Mouse (Mus musculus) liver, embryonic 14.5 days (tissue): Measurements from ENCODE around the gene Ppp1r12a. TPM values are rescaled to one million over a fixed set of nuclear protein-coding genes. Genes with fewer than 3 reads are reported as not detected.

Source experiments
- ATAC-seq: fragments of 200-750 bp; cut with Nextera tagmentation; 2 replicates; pipeline ENCODE4 v1.8.0; 2017; ENCODE audit warnings: moderate number of reproducible peaks, mild to moderate bottlenecking, moderate library complexity; ENCODE audit not compliant: insufficient read depth
- DNase-seq, 3 experiments: peaks; one replicate each; pipeline ENCODE4 v3.0.0-alpha.2; 2012 to 2013; ENCODE audit warnings: low read depth in 3 of 3, low spot score in 3 of 3
- H3K27ac ChIP-seq: fragments of 300-500 bp; sonication (generic); 2 replicates; pipeline ENCODE4 v1.5.1; 2014; ENCODE audit warnings: moderate library complexity, mild to moderate bottlenecking, control low read depth, inconsistent platforms
- H3K27me3 ChIP-seq: fragments of 300-500 bp; sonication (generic); 2 replicates; pipeline ENCODE4 v1.6.1; 2014; ENCODE audit warnings: mild to moderate bottlenecking, low read length, moderate library complexity; ENCODE audit not compliant: control insufficient read depth, insufficient read depth
- H3K36me3 ChIP-seq: fragments of 300-500 bp; sonication (generic); replicated peaks from 2 replicates; pipeline ENCODE4 v1.6.1; 2014; ENCODE audit warnings: low read depth; ENCODE audit not compliant: control insufficient read depth, insufficient read depth
- H3K4me1 ChIP-seq, 2 experiments: fragments of 200-500 bp in 1 of 2; fragments of 300-500 bp in 1 of 2; sonication (generic) in 1 of 2; replicated peaks; 2 replicates each; pipeline ENCODE4 v1.6.1; 2012 to 2014; ENCODE audit warnings: antibody characterized with exemption in 1 of 2, inconsistent platforms in 1 of 2, low read length in 1 of 2; ENCODE audit not compliant: control insufficient read depth in 2 of 2, insufficient read depth in 2 of 2
- H3K4me2 ChIP-seq: fragments of 300-500 bp; sonication (generic); 2 replicates; pipeline ENCODE4 v1.6.1; 2014; ENCODE audit warnings: low read depth, mild to moderate bottlenecking, control low read depth, moderate library complexity
- H3K4me3 ChIP-seq, 2 experiments: fragments of 200-500 bp in 1 of 2; fragments of 300-500 bp in 1 of 2; sonication (generic) in 1 of 2; 2 replicates each; pipeline ENCODE4 v1.5.1; 2012 to 2014; ENCODE audit warnings: low read depth in 2 of 2, low read length in 2 of 2, mild to moderate bottlenecking in 2 of 2, control low read depth in 1 of 2, inconsistent platforms in 1 of 2, moderate library complexity in 1 of 2; ENCODE audit not compliant: insufficient read depth in 1 of 2
- H3K9ac ChIP-seq: fragments of 300-500 bp; sonication (generic); replicated peaks from 2 replicates; pipeline ENCODE4 v1.6.1; 2014; ENCODE audit warnings: mild to moderate bottlenecking, control low read depth, moderate library complexity
- H3K9me3 ChIP-seq: fragments of 300-500 bp; sonication (generic); 2 replicates; pipeline ENCODE4 v1.6.1; 2016; ENCODE audit warnings: low read length, mixed read lengths; ENCODE audit not compliant: control insufficient read depth
- CTCF ChIP-seq: IDR thresholded peaks from 2 replicates; pipeline ENCODE4 v1.5.1; 2016; ENCODE audit warnings: antibody characterized with exemption, low read depth, control low read depth
- EP300 ChIP-seq: IDR thresholded peaks from 2 replicates; pipeline ENCODE4 v1.6.1; 2016; ENCODE audit warnings: antibody characterized with exemption, low read depth
- WGBS: fragments of 180-500 bp; shearing (Covaris S2); extraction: QIAGEN DNeasy Blood & Tissue Kit; methylation state at CpG from one replicate; pipeline ENCODE4 v1.1.7; 2014; ENCODE audit not compliant: insufficient replicate concordance; 5-methylcytosine and 5-hydroxymethylcytosine counted together
- polyA plus RNA-seq, 2 experiments: library from polyadenylated mRNA; depleted of rRNA in 1 of 2; stranded (reverse) in 1 of 2; unstranded in 1 of 2; fragments of >200 nt; fragmentation: Nextera tagmentation in 1 of 2; extraction: Ambion mirVana in 1 of 2; gene quantifications; 2 replicates each; pipeline versions ENCODE4 v1.2.1 to v1.2.3; 2012 to 2014

Ppp1r12a gene
- polyA plus RNA-seq, 2 experiments, result 18.7 to 27.2 TPM

GRCm38 (mm10) chr10:108286658-108287437, 124.9 kb downstream of the Ppp1r12a start:
- ATAC-seq (no peak), DNase-seq (no peak)
- Histone ChIP-seq H3K9ac (no peak overlapping the region), H3K4me2 (no peak overlapping the region), H3K9me3 (no peaks in the 10 kb centered on the region), H3K4me3 (no peak overlapping the region), H3K36me3 (no peaks in the 10 kb centered on the region), H3K27ac (no peak overlapping the region), H3K4me1 (no peaks in the 10 kb centered on the region), H3K27me3 (no peaks in the 10 kb centered on the region)
- TF ChIP-seq CTCF (no peak), EP300 (no peak)
- 65% methylated on average over 11 of the region's 11 CpGs for WGBS

DNA sequence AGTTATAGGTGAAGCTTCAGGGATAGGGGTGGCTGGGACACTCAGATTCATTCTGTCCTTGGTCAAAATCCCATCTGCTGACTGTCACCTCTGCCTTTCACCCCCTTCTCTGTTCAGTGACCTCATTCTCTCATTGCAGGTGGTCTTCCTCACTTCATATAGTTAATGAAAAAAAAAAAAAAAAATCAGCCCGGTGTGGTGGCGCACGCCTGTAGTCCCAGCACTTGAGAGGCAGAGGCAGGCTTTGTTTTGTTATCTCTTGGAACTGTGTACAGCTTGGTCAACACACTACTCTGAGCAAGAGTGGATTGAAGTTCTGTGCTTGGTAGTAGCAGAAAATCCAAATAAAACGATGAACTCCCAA, 125.4 kb downstream of the Ppp1r12a start:
- no peak overlapping the region for H3K4me3 ChIP-seq
- no peak overlapping the region for H3K27ac ChIP-seq
- H3K9me3 ChIP-seq, result no peaks in the 10 kb centered on the region
- no peak overlapping the region for H3K9ac ChIP-seq
- ATAC-seq (no peak), DNase-seq (no peak)
- TF ChIP-seq EP300 (no peak), CTCF (no peak)
- no peaks in the 10 kb centered on the region for H3K36me3 ChIP-seq
- no peaks in the 10 kb centered on the region for H3K4me1 ChIP-seq
- WGBS, result 46% methylated on average over 4 of the region's 4 CpGs
- no peak overlapping the region for H3K4me2 ChIP-seq
- no peaks in the 10 kb centered on the region for H3K27me3 ChIP-seq

DNA sequence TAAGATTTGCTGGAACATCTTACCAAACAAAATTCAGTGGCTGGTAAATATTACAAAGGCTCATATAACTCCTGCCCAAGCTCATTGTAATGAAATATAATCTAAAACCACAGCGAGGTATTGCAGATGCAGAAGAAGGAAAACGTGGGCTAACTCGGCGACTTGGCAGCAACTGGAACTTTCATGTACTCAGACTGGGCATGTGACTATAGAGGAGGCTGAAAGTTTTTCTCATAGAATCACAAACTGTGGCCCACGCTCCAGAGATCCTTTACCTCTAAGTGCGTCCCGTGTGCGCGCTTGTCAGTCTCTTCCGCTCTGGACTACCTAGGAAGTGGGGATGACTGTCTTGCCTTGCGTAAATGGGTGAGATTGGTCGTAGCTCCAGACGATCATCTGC, 128.1 kb downstream of the Ppp1r12a start:
- DNase-seq (no peak), ATAC-seq (no peak)
- Histone ChIP-seq H3K4me3 (no peak overlapping the region), H3K9me3 (no peaks in the 10 kb centered on the region), H3K27ac (no peak overlapping the region), H3K4me1 (no peaks in the 10 kb centered on the region), H3K36me3 (no peaks in the 10 kb centered on the region), H3K27me3 (no peaks in the 10 kb centered on the region), H3K4me2 (no peak overlapping the region), H3K9ac (no peak overlapping the region)
- TF ChIP-seq EP300, result no peak
- TF ChIP-seq CTCF, result no peak
- 83% methylated on average over 13 of the region's 13 CpGs for WGBS

- WGBS, result 69% methylated on average over 12 of the region's 12 CpGs
- ATAC-seq, result no peak
- no peak for DNase-seq
- Histone ChIP-seq H3K9ac (no peak overlapping the region), H3K36me3 (no peaks in the 10 kb centered on the region), H3K27ac (no peak overlapping the region), H3K27me3 (no peaks in the 10 kb centered on the region), H3K9me3 (no peaks in the 10 kb centered on the region), H3K4me2 (no peak overlapping the region), H3K4me3 (no peak overlapping the region), H3K4me1 (no peaks in the 10 kb centered on the region)
- TF ChIP-seq EP300, result no peak
- TF ChIP-seq CTCF, result no peak
Observed at GRCm38 (mm10) chr10:108291688-108292471, 129.9 kb downstream of the Ppp1r12a start.

DNA sequence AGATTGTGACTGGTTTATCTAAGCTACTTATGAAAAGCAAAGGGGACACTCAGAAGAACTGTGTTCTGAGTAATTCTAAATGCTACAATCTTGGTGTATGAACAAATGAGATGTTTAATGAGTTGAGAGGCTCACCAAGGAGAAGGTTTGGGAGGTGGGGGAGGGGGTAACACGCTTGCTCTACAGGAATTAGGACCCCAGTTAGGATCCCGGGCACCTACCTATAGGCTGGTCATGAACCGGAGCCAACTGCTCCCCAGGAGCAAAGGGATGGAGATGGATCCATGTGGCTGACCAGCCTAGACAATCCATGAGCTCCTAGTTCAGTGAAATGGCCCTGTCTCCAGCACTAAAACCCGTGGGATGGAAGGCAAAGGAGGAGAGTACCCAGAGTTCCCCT, 130.7 kb downstream of the Ppp1r12a start:
- H3K9ac ChIP-seq, result no peak overlapping the region
- no peaks in the 10 kb centered on the region for H3K9me3 ChIP-seq
- TF ChIP-seq CTCF, result no peak
- no peak for TF ChIP-seq EP300
- H3K27ac ChIP-seq, result no peak overlapping the region
- WGBS, result 72% methylated on average over 4 of the region's 4 CpGs
- DNase-seq (no peak), ATAC-seq (no peak)
- no peak overlapping the region for H3K4me3 ChIP-seq
- no peaks in the 10 kb centered on the region for H3K36me3 ChIP-seq
- no peaks in the 10 kb centered on the region for H3K4me1 ChIP-seq
- no peaks in the 10 kb centered on the region for H3K27me3 ChIP-seq
- H3K4me2 ChIP-seq, result no peak overlapping the region
